Mouse (Mus musculus) liver, embryonic 14.5 days (tissue): ENCODE data around the gene Tubb4a. TPM values are rescaled to one million over a fixed set of nuclear protein-coding genes. Genes with fewer than 3 reads are reported as not detected.

ENCODE experiments used
- ATAC-seq: fragments of 200-750 bp; cut with Nextera tagmentation; 2 replicates; pipeline ENCODE4 v1.8.0; 2017; ENCODE audit warnings: moderate number of reproducible peaks, mild to moderate bottlenecking, moderate library complexity; ENCODE audit not compliant: insufficient read depth
- DNase-seq, 3 experiments: peaks; one replicate each; pipeline ENCODE4 v3.0.0-alpha.2; 2012 to 2013; ENCODE audit warnings: low read depth in 3 of 3, low spot score in 3 of 3
- H3K27ac ChIP-seq: fragments of 300-500 bp; sonication (generic); 2 replicates; pipeline ENCODE4 v1.5.1; 2014; ENCODE audit warnings: moderate library complexity, mild to moderate bottlenecking, control low read depth, inconsistent platforms
- H3K27me3 ChIP-seq: fragments of 300-500 bp; sonication (generic); 2 replicates; pipeline ENCODE4 v1.6.1; 2014; ENCODE audit warnings: mild to moderate bottlenecking, low read length, moderate library complexity; ENCODE audit not compliant: control insufficient read depth, insufficient read depth
- H3K36me3 ChIP-seq: fragments of 300-500 bp; sonication (generic); replicated peaks from 2 replicates; pipeline ENCODE4 v1.6.1; 2014; ENCODE audit warnings: low read depth; ENCODE audit not compliant: control insufficient read depth, insufficient read depth
- H3K4me1 ChIP-seq, 2 experiments: fragments of 200-500 bp in 1 of 2; fragments of 300-500 bp in 1 of 2; sonication (generic) in 1 of 2; replicated peaks; 2 replicates each; pipeline ENCODE4 v1.6.1; 2012 to 2014; ENCODE audit warnings: antibody characterized with exemption in 1 of 2, inconsistent platforms in 1 of 2, low read length in 1 of 2; ENCODE audit not compliant: control insufficient read depth in 2 of 2, insufficient read depth in 2 of 2
- H3K4me2 ChIP-seq: fragments of 300-500 bp; sonication (generic); 2 replicates; pipeline ENCODE4 v1.6.1; 2014; ENCODE audit warnings: low read depth, mild to moderate bottlenecking, control low read depth, moderate library complexity
- H3K4me3 ChIP-seq, 2 experiments: fragments of 200-500 bp in 1 of 2; fragments of 300-500 bp in 1 of 2; sonication (generic) in 1 of 2; 2 replicates each; pipeline ENCODE4 v1.5.1; 2012 to 2014; ENCODE audit warnings: low read depth in 2 of 2, low read length in 2 of 2, mild to moderate bottlenecking in 2 of 2, control low read depth in 1 of 2, inconsistent platforms in 1 of 2, moderate library complexity in 1 of 2; ENCODE audit not compliant: insufficient read depth in 1 of 2
- H3K9ac ChIP-seq: fragments of 300-500 bp; sonication (generic); replicated peaks from 2 replicates; pipeline ENCODE4 v1.6.1; 2014; ENCODE audit warnings: mild to moderate bottlenecking, control low read depth, moderate library complexity
- H3K9me3 ChIP-seq: fragments of 300-500 bp; sonication (generic); 2 replicates; pipeline ENCODE4 v1.6.1; 2016; ENCODE audit warnings: low read length, mixed read lengths; ENCODE audit not compliant: control insufficient read depth
- CTCF ChIP-seq: IDR thresholded peaks from 2 replicates; pipeline ENCODE4 v1.5.1; 2016; ENCODE audit warnings: antibody characterized with exemption, low read depth, control low read depth
- EP300 ChIP-seq: IDR thresholded peaks from 2 replicates; pipeline ENCODE4 v1.6.1; 2016; ENCODE audit warnings: antibody characterized with exemption, low read depth
- WGBS: fragments of 180-500 bp; shearing (Covaris S2); extraction: QIAGEN DNeasy Blood & Tissue Kit; methylation state at CpG from one replicate; pipeline ENCODE4 v1.1.7; 2014; ENCODE audit not compliant: insufficient replicate concordance; 5-methylcytosine and 5-hydroxymethylcytosine counted together
- polyA plus RNA-seq, 2 experiments: library from polyadenylated mRNA; depleted of rRNA in 1 of 2; stranded (reverse) in 1 of 2; unstranded in 1 of 2; fragments of >200 nt; fragmentation: Nextera tagmentation in 1 of 2; extraction: Ambion mirVana in 1 of 2; gene quantifications; 2 replicates each; pipeline versions ENCODE4 v1.2.1 to v1.2.3; 2012 to 2014

Tubb4a gene
- polyA plus RNA-seq, 2 experiments, result 0.14 to 0.22 TPM

GRCm38 (mm10) chr17:57102276-57102675 is 14.7 kb upstream of the Tubb4a start:
- ATAC-seq, result no peak

GRCm38 (mm10) chr17:57099629-57100325 is 12.2 kb upstream of the Tubb4a start:
- 5% methylated on average over 10 of the region's 10 CpGs for WGBS
- no peak overlapping the region; a peak in 2 of 4 replicates for H3K4me3 ChIP-seq

More at GRCm38 (mm10) chr17:57102276-57102675, 14.7 kb upstream of the Tubb4a start:
- H3K27ac ChIP-seq, result no peak overlapping the region
- TF ChIP-seq CTCF, result no peak
- no peak for TF ChIP-seq EP300
- peaks cover 16% of the 10 kb centered on the region for H3K27me3 ChIP-seq
- H3K36me3 ChIP-seq, result no peaks in the 10 kb centered on the region
- no peak overlapping the region for H3K4me2 ChIP-seq
- H3K4me1 ChIP-seq, result peaks cover 0 to 6% of the 10 kb centered on the region in 2 experiments; a peak in 1 of 4 replicates
- H3K4me3 ChIP-seq, result no peak overlapping the region
- 55% methylated on average over 2 of the region's 2 CpGs for WGBS
- H3K9me3 ChIP-seq, result no peaks in the 10 kb centered on the region
- no peak overlapping the region for H3K9ac ChIP-seq
- no peak for DNase-seq

GRCm38 (mm10) chr17:57098321-57098720 is 10.7 kb upstream of the Tubb4a start:
- no peak overlapping the region for H3K9ac ChIP-seq
- no peak overlapping the region for H3K4me2 ChIP-seq
- no peaks in the 10 kb centered on the region for H3K27me3 ChIP-seq
- H3K4me1 ChIP-seq, result peaks cover 0 to 10% of the 10 kb centered on the region in 2 experiments; a peak in 1 of 4 replicates
- no peak overlapping the region for H3K4me3 ChIP-seq
- TF ChIP-seq EP300 (no peak), CTCF (no peak)
- H3K36me3 ChIP-seq, result no peaks in the 10 kb centered on the region
- no peak for DNase-seq
- no peak overlapping the region for H3K27ac ChIP-seq
- WGBS, result 47% methylated on average over 5 of the region's 5 CpGs
- H3K9me3 ChIP-seq, result no peaks in the 10 kb centered on the region
- ATAC-seq, result no peak

More at GRCm38 (mm10) chr17:57099629-57100325, 12.2 kb upstream of the Tubb4a start:
- no peaks in the 10 kb centered on the region for H3K9me3 ChIP-seq
- TF ChIP-seq EP300, result no peak
- peak; percentile 24 for TF ChIP-seq CTCF
- peak; percentile 64 for ATAC-seq
- no peak overlapping the region for H3K9ac ChIP-seq
- no peaks in the 10 kb centered on the region; the same call in 1 of the 2 replicates for H3K27me3 ChIP-seq
- H3K27ac ChIP-seq, result no peak overlapping the region
- peak overlapping the region; percentile 40 for H3K4me2 ChIP-seq
- no peak for DNase-seq
- no peaks in the 10 kb centered on the region for H3K36me3 ChIP-seq
- H3K4me1 ChIP-seq, result peaks cover 0 to 10% of the 10 kb centered on the region in 2 experiments; a peak in 1 of 4 replicates

GRCm38 (mm10) chr17:57096623-57096920 is 9.0 kb upstream of the Tubb4a start:
- no peak overlapping the region for H3K4me3 ChIP-seq
- 3% methylated on average over 11 of the region's 11 CpGs for WGBS
- ATAC-seq (peak; percentile 70), DNase-seq (peak in 1 of 3 experiments; percentile 42)
- peaks cover 0 to 10% of the 10 kb centered on the region in 2 experiments; a peak in 1 of 4 replicates for H3K4me1 ChIP-seq
- H3K27ac ChIP-seq, result no peak overlapping the region
- peak overlapping the region; percentile 38 for H3K4me2 ChIP-seq
- no peaks in the 10 kb centered on the region for H3K9me3 ChIP-seq
- no peak overlapping the region for H3K9ac ChIP-seq
- TF ChIP-seq EP300 (no peak), CTCF (peak; percentile 94)
- no peaks in the 10 kb centered on the region for H3K36me3 ChIP-seq
- no peaks in the 10 kb centered on the region; the same call in 1 of the 2 replicates for H3K27me3 ChIP-seq

- peak; percentile 71 for ATAC-seq
These were observed 8.5 kb upstream of the Tubb4a start for GRCm38 (mm10) chr17:57095855-57096622.

More at GRCm38 (mm10) chr17:57095855-57096622, 8.5 kb upstream of the Tubb4a start:
- 5% methylated on average over 19 of the region's 19 CpGs for WGBS
- Histone ChIP-seq H3K4me1 (peaks cover 0 to 10% of the 10 kb centered on the region in 2 experiments; a peak in 1 of 4 replicates), H3K9ac (no peak overlapping the region), H3K36me3 (no peaks in the 10 kb centered on the region), H3K27ac (no peak overlapping the region), H3K9me3 (no peaks in the 10 kb centered on the region), H3K4me3 (no peak overlapping the region), H3K27me3 (no peaks in the 10 kb centered on the region; the same call in 1 of the 2 replicates), H3K4me2 (peak overlapping the region; percentile 38)
- no peak for TF ChIP-seq CTCF
- no peak for TF ChIP-seq EP300
- no peak for DNase-seq
